Mouse (Mus musculus): ENCODE results near the gene Gm20388.
A peak's percentile ranks its signal among the peaks of the same experiment; 100 is the strongest.

The Gm20388 gene

GRCm38 (mm10) chr8:120089511-120089910 lies 178.9 kb downstream of the Gm20388 start:
- no peak for DNase-seq (ENCODE audit: low read depth)

GRCm38 (mm10) chr8:120091032-120091431 lies 180.4 kb downstream of the Gm20388 start:
- DNase-seq (ENCODE audit: low read depth): no peak

DNA sequence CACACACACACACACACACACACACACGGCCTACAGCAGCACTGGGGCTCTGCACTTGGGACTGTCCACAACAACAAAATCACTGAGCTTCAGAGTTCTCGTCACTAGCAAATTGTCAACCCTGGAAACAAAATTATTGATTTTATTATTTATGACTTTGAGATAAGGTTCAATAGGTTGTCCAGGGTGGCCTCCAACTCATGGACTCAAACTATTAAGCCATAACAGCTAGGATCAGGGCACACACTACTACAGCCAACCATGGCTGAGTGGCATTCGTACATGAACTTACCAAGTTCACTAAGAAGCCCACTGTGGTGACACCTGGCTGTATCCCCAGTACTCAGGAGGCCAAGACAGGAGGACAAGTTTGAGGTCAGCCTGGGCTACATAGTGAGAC lies 182.5 kb downstream of the Gm20388 start:
- DNase-seq (ENCODE audit: low read depth): no peak

DNA sequence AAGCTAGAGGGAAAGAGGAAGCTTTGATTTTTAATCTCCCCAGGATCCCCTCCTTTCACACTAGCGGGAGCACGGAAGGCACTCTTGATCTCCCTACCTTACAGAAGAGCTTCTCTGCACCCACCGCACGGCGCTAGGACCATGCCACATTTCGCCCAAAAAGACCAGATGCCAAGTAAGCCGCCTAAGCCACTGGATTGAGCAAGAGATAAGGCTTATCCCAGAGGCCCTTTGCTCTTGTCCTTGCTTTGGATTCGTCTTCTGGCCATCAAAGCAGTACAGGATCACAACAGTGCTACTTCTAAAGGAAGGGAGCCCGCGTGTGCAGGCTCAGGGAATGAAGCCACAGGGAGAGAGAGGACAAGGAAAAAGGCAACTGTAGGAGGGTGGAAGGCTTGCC lies 184.2 kb downstream of the Gm20388 start:
- DNase-seq (ENCODE audit: low read depth): no peak

GRCm38 (mm10) chr8:120096486-120096885 lies 185.8 kb downstream of the Gm20388 start:
- peak; percentile 28 for DNase-seq (ENCODE audit: low read depth)

- peak; percentile 51 for DNase-seq (ENCODE audit: low read depth)
Measured at GRCm38 (mm10) chr8:120100388-120101067, 189.9 kb downstream of the Gm20388 start.

DNA sequence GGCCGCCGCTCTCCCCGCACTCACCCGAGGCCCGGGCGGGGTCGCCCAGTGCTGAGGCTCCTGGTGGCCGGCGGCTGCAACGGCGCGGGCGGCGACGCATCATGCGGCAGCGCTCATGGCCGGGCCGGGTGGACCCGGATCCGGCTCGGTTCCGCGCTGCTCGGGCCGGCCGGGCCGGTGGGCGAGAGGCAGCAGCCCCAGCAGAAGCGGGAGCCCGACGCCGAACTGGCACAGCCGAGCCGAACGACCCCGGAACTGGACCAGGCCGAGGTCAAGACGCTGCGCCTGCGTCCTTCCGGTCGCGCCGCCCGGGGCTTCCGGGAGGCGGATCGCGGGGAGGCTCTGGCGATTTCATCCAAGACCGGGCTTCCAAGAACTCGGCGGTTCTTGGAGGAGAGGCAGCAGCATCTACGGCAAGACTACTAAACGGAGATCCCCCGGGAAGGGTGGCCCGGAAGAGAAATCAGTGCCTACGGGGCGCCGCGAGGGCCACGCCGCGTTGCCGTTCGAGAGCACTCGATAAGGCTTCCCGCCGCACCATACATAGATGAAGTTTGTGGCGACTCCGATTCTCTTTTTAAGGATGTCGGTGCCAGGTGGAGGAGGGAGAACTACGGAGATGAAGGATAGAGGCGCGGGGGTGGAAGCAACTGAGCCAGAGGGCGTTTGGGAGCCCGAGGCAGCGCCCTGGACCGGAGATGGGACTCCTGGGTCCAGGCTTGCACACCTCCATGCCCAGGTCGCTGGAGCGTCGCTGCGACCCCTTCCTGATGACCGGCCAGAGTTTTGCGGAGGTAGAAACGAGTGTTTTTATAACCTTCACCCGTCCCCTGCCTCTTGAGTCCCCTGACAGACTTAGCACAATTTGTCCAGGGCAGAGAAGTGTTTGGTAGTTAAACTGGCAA lies 190.7 kb downstream of the Gm20388 start, which contains the start of gene Zdhhc7:
Zdhhc7 (minus strand) TSS at position 415 of the 905 bp plus-strand sequence.
- peak; percentile 85 for DNase-seq (ENCODE audit: low read depth)

DNA sequence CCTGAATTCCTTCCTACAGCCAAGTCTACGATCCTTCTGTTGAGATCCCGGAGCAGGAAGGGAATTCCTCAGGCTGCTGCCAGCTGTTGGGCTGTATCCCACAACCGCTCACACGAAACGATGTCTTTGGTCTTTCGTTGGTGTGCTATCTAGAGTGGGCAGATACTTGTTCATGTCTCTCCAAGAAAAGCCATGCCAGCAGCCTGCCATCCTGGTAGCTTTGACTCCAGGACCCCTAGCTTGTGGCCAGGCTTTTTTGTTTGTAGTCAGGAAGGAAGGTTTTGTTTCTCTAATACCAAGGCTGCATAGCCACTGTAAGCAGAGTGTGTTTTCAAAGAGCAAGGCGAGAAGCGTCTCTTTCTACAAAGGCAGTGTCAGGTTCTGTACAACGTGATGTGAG lies 193.3 kb downstream of the Gm20388 start:
- DNase-seq (ENCODE audit: low read depth): no peak

DNA sequence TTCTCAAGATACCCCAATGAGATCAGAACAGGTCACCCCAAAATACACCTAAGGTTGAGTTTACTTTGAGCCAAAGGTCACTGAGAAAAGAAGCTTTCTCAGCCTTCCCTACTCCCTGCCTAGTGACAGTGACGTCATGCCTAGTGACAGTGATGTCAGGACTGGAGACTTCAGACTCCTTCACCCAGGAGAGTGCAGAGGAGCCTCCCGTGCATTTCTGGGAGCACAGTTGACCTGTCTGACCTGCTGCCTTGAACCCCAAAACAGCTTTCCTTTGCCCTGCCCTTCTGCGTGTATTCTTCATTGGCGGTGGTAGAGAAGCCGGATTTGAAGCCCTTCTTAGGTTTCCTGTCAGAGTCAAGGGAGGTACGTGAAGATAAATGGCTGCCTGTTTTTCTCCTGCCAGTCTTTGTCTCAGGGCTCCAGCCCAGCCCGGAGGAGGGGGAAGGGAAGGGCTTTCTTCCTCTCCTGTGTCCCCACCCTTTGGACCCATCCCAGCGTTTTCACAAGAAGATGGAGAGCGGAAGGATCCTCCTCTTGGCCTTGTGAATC lies 194.2 kb downstream of the Gm20388 start:
- DNase-seq (ENCODE audit: low read depth): peak; percentile 61

DNA sequence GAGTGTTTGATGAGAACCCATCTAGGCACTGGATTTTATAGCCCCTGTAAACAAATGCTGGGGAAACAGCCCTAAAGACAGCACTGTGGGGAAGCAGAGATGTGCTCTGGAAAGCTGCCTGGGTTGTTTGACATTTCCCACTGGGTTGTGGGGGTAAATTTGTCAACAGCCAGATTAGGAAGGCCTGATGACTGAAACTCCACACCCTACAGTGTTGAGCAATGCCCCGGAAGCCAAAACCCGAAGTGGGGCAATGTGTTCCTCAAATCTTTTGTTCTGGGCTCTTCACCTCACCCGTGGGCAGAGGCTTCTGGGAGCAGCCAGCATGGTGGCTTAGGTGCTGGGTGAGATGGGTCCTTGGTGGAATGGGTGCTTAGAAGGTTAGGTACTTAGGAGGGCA lies 198.5 kb downstream of the Gm20388 start:
- DNase-seq (ENCODE audit: low read depth): peak; percentile 62

- no peak for DNase-seq (ENCODE audit: low read depth)
Measured at GRCm38 (mm10) chr8:120110966-120111365, 200.3 kb downstream of the Gm20388 start.

DNA sequence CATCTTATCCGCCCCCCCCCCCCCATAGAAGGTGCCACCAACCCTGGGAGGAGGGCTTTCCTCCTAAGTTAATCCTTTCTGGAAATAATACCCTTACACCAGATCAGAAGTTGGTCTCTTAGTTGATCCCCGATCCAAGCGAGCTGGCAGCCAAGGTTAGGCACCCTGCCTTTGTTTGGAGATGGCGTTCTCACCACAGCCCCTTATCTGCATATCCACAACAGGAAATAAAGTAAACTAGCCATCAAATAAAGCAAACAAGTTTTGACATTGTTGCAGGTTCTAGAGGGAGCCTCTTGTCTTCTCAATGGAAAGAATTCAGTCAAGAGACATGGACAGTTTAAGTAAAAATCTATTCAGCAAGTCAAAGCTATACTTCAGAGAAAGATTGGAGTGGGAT lies 200.7 kb downstream of the Gm20388 start:
- no peak for DNase-seq (ENCODE audit: low read depth)

DNA sequence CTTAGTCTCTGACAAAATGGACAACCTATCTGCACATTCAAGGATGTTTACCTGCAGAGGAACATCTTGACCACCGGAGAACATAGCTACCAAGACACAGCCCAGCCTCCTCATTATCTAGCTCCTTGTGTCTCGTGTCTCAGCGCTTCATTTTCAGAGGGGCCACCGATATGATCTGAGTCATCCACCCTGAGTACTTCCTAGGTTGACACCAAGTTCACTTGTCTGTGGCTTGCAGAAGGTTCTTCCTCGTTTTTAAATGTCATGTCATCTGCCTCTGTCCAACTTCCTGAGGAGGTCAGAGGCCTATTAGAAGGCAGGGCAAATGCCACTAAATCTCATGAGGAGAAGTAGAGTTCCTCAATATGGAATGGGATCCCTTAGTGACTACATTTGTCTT lies 201.9 kb downstream of the Gm20388 start:
- DNase-seq (ENCODE audit: low read depth): no peak

- peak; percentile 57 for DNase-seq (ENCODE audit: low read depth)
Measured at GRCm38 (mm10) chr8:120113306-120113705, 202.7 kb downstream of the Gm20388 start.

- DNase-seq (ENCODE audit: low read depth): peak; percentile 100
Measured at GRCm38 (mm10) chr8:120113758-120114255, 203.2 kb downstream of the Gm20388 start, which contains the start of gene 6430548M08Rik. TSS of gene 6430548M08Rik (plus strand) at chr8:120114152.

DNA sequence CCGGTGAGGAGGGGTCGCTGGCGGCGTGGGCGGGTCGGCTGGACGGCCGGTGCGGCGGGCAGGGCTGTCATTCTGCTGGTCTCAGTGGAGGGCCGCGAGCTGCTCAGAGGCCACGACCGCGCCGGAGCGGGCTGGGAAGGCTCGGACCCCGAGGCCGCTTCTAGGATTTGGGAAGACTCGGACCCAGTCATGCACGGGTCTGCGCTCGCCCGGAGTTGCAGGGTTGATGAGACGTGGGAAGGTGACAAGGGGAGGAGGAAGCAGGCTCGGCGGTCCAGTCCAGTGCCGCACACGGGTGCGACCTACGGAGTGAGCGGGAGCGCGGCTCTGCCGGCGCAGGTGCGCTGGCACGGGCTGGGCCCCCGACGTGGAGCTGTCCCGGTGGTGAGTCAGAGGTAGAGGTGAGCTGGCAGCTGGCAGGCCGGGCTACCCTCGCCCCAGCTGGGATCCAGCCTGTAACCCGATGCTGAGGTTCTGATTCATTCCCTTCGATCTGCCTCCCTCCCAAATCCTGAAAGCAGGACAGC lies 203.7 kb downstream of the Gm20388 start:
- peak; percentile 73 for DNase-seq (ENCODE audit: low read depth)

DNA sequence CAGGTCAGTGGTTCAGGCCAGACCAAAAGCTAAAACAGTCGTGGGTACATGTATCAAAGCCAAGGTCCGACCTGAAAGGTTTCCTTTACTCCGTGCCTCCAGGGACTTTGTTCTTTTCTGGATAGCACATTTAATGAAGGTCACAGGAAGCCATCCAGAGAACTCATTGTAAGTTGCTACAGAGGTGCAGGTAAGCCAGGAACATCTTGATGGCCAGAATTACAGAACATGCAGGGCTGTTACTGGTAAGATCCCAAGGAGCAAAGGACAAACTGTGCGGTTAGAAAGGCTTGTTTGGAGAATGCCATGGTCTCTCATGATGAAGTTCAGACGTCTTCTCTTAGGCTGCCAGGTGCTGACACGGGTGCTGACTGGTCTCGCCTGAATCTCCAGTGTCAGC lies 206.0 kb downstream of the Gm20388 start:
- DNase-seq (ENCODE audit: low read depth): no peak

GRCm38 (mm10) chr8:120118162-120118561 lies 207.5 kb downstream of the Gm20388 start:
- no peak for DNase-seq (ENCODE audit: low read depth)

DNA sequence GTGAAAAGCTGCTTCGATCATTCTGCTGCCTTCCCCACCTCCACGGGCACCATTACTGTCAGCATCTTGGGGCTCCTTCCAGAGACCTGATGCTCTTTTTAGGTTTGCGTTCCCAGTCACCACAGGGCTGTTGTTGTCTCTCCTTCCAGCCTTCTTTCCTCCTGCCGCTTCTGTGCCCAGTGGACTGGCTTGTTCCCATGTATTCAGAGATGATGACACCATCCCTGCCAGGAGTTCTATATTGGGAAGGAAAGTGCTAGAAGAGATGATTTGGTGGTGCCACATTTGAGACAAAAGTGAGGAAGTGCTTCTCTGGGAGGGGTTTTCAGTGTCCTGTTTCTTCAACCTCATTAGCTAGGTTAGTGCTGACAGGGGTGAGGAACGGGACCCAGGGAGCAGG lies 208.2 kb downstream of the Gm20388 start:
- DNase-seq (ENCODE audit: low read depth): no peak

GRCm38 (mm10) chr8:120119429-120119828 lies 208.8 kb downstream of the Gm20388 start:
- no peak for DNase-seq (ENCODE audit: low read depth)

GRCm38 (mm10) chr8:120119931-120120330 lies 209.3 kb downstream of the Gm20388 start:
- DNase-seq (ENCODE audit: low read depth): no peak

DNA sequence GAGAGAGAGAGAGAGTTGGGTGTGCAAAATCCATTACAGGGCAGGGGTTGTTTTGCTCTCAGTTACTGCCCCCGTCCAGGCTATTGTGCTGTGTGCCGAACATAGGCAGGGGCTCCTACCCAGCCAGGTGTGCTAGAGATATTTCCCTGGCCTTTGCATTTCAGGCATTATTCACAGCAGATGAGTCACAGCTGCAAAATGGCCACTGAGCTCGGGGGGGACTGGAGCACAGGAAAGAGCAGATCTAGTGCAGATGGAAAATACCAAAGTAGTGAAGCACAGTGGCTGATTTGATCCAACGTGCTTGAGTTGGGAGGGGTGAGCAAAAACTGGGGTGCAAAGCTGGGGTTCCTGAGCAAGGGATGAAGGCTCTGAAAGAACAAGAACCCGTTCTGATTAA lies 210.3 kb downstream of the Gm20388 start:
- peak; percentile 75 for DNase-seq (ENCODE audit: low read depth)

Data from NIH3T3 (cell line).